Mouse (Mus musculus) CD8-positive naive resting alpha-beta T cell, adult 2 months (primary cell): ENCODE data around the gene Klf1.

Source experiments
- DNase-seq, 2 experiments: peaks; one replicate each; pipeline ENCODE4 v3.0.0; 2022; ENCODE audit warnings: low read depth in 2 of 2, low spot score in 2 of 2

Gene Klf1

GRCm38 (mm10) chr8:84901752-84902151 lies at the start of gene Klf1:
Gene Klf1 (plus strand): TSS chr8:84901928.
- no peak for DNase-seq

- DNase-seq = no peak
Measured at GRCm38 (mm10) chr8:84856434-84856833, 45.3 kb upstream of the Klf1 start.

DNA sequence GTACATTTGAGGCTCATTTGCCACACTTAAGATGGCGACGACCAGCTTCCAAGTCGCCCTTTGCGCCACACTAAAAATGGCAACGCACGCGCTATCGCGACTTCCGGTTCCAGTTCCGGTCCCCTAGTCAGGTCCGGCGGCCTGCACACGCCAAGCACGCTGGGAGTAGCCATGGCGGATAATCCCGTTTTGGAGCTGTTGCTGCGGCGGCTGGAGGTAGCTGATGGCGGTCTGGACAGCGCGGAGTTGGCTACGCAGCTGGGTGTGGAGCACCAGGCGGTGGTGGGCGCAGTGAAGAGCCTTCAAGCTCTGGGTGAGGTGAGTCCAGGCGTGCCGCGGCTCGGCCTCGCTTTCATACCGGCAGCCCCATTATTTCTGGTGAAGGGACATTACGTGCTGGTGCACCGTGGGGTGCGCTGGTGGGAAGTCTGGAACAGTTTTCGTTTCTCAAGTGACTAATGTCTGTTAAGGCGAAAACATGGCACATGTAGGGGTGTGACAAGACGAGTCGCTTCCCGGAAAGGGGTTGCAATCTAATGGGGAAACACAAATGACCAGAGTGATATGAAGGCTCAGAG lies 44.8 kb upstream of the Klf1 start, which contains the start of gene Farsa:
Gene Farsa (plus strand): TSS at position 126 of the 578 bp plus-strand sequence.
- peak; percentile 83 to 87 for DNase-seq

- peak; percentile 66 to 80 for DNase-seq
Measured at GRCm38 (mm10) chr8:84871376-84872308, 30.1 kb upstream of the Klf1 start, which contains the start of gene Syce2. Gene Syce2 (plus strand): TSS chr8:84872111.

- peak in 1 of 2 experiments; percentile 6 for DNase-seq
Measured at GRCm38 (mm10) chr8:84872309-84872965, 29.3 kb upstream of the Klf1 start.

GRCm38 (mm10) chr8:84873016-84873415 lies 28.7 kb upstream of the Klf1 start:
- DNase-seq = no peak

GRCm38 (mm10) chr8:84874339-84874738 lies 27.4 kb upstream of the Klf1 start:
- DNase-seq = no peak

GRCm38 (mm10) chr8:84877297-84878035 lies 24.3 kb upstream of the Klf1 start:
- no peak for DNase-seq

- DNase-seq = no peak
Measured at GRCm38 (mm10) chr8:84878915-84879314, 22.8 kb upstream of the Klf1 start.

DNA sequence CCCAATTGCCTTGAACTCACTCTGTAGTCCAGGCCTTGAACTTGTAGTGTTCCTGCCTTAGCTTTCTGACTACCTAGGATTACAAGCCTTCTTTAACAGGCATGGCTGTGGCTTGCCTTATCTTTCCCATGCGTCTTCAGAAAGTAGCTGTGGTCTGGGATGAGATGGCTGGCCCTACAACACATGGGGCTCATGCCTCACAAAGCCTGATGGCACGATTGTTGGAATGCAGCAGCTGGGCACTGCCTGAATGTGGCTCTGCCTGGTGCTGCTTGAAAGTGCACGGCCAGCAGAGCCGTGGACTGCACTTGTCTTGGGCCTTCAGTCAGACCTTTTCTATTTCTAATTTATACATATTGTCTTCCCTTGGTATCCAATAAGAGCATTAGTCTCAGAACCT lies 17.0 kb upstream of the Klf1 start:
- DNase-seq = no peak

- no peak for DNase-seq
Measured at GRCm38 (mm10) chr8:84888280-84888679, 13.4 kb upstream of the Klf1 start.

DNA sequence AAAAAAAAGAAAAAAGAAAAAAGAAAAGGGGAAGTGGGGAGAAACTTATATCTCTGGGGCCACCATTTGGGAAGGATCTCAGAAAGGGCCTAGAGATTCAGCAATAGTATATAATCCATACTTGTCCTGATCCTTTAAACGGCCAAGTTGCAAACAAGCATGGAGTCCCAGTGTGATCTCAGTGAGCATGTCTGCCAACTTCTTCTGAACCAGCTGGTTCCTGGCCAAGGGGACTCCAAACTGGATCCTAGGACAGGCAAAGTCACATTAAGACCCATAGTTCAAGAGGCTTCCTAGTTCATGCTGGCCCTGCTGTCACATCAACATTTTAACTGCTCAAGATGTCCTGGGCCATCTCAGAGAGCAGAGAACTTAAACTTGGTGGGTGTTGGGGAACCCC lies 12.6 kb upstream of the Klf1 start:
- no peak for DNase-seq

- DNase-seq = no peak
Measured at GRCm38 (mm10) chr8:84892993-84893708, 8.6 kb upstream of the Klf1 start.

GRCm38 (mm10) chr8:84893709-84894134 lies 8.0 kb upstream of the Klf1 start, which contains the start of gene Gcdh:
Gene Gcdh (minus strand): TSS chr8:84893921.
- peak; percentile 69 to 75 for DNase-seq

DNA sequence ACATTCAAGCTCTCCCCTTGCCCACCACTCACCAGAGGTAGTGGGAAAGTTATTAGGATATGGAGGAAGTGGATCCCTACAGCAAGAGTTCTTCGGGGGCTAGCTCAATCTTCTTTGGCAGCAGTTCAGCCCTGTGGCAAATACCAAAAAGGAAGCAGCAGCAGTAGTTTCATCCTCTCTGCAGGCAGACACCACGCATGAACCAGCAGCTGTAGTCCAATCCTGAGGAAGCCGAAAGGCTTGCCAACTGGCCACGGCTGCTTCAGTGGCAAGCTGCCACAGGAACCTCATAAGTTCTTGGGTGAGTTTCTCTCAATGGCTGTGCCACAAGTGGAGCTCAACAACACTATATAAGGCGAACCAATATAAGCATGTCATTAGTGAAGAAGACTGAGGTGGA lies 5.8 kb upstream of the Klf1 start:
- no peak for DNase-seq

DNA sequence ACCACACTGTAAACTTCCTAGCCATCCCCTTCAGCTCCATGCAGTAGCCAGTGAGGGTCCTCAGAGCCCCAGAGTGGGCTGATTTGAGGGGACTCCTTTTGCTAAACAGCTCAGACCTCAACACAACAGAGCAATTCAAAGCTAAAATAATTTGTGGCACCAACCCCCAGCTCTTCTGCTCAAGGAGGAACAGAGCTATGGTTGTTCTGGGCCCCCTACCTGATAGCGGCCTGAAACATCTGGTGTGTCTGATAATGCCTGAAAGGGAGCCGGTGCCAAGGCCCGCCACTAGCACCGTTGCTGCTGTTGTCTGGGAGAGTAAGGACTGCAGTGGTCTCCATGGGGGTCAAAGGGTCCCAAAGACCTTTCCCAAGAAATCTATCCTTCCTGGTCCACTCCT lies 657 bp upstream of the Klf1 start:
- no peak for DNase-seq

GRCm38 (mm10) chr8:84902367-84902919 lies 715 bp downstream of the Klf1 start:
- no peak for DNase-seq

GRCm38 (mm10) chr8:84902920-84903661 lies 1.4 kb downstream of the Klf1 start:
- peak; percentile 85 to 93 for DNase-seq

DNA sequence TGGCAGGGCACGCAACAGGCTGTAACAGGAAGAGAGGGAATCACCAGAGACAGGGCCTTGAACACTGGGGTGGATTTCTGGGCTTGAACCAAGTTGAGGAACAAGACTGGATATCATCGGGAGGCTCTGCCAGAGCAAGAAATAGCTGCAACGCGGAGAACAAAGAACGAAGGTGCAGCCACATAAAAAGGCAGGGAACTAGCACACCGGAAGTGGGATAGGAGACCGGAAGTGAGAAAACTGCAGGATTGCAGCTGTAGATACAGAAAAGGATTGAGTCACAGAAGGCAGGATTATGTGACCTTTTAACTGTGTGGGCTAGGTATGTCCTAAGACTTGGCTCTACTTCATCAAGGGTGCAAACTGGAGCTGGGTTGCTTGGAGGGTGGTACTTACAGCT lies 2.6 kb downstream of the Klf1 start:
- no peak for DNase-seq
